Mouse (Mus musculus) kidney, adult 2 months (tissue): Measurements from ENCODE around the gene Ppdpf. TPM values are rescaled to one million over a fixed set of nuclear protein-coding genes. Genes with fewer than 3 reads are reported as not detected.

Experiments
- DNase-seq: peaks from one replicate; pipeline ENCODE4 v3.0.0; 2021
- H3K27ac ChIP-seq: fragments of 200-500 bp; 2 replicates; pipeline ENCODE4 v1.5.1; 2012; ENCODE audit warnings: low read depth, low read length, control low read depth, inconsistent platforms; ENCODE audit not compliant: insufficient read depth
- H3K27me3 ChIP-seq: fragments of 200-500 bp; replicated peaks from 2 replicates; pipeline ENCODE4 v1.6.1; 2012; ENCODE audit warnings: mild to moderate bottlenecking, moderate library complexity, low read length, inconsistent platforms; ENCODE audit not compliant: control insufficient read depth, insufficient read depth
- H3K36me3 ChIP-seq: fragments of 200-500 bp; 2 replicates; pipeline ENCODE4 v1.6.1; 2012; ENCODE audit warnings: mild to moderate bottlenecking, moderate library complexity, low read length, inconsistent platforms; ENCODE audit not compliant: control insufficient read depth, insufficient read depth
- H3K4me1 ChIP-seq: fragments of 200-500 bp; 2 replicates; pipeline ENCODE4 v1.6.1; 2011; ENCODE audit warnings: low read length; ENCODE audit not compliant: control insufficient read depth, insufficient read depth
- H3K4me3 ChIP-seq: fragments of 200-500 bp; 2 replicates; pipeline ENCODE4 v1.5.1; 2011; ENCODE audit warnings: mild to moderate bottlenecking, low read depth, low read length, control low read depth; ENCODE audit not compliant: insufficient read depth
- CTCF ChIP-seq: fragments of 200-500 bp; conservative IDR thresholded peaks from 2 replicates; pipeline ENCODE4 v1.5.1; 2011; ENCODE audit warnings: low read depth, mild to moderate bottlenecking, control low read depth, low read length, moderate library complexity, mixed read lengths; ENCODE audit not compliant: insufficient read depth, insufficient read length
- POLR2A ChIP-seq: fragments of 200-500 bp; IDR thresholded peaks from one replicate; pipeline ENCODE4 v1.6.1; 2011; ENCODE audit warnings: low read depth, low read length, control low read depth
- WGBS: fragments of 180-500 bp; shearing (Covaris S2); methylation state at CpG from one replicate; pipeline ENCODE4 v1.1.7; 2018; 5-methylcytosine and 5-hydroxymethylcytosine counted together
- polyA plus RNA-seq: library from polyadenylated mRNA; depleted of rRNA; stranded (reverse); fragments of >200 nt; gene quantifications from 2 replicates; pipeline ENCODE4 v1.2.3, GENCODE M21; 2012

The Ppdpf gene
- polyA plus RNA-seq, 1 experiment: 162 TPM

DNA sequence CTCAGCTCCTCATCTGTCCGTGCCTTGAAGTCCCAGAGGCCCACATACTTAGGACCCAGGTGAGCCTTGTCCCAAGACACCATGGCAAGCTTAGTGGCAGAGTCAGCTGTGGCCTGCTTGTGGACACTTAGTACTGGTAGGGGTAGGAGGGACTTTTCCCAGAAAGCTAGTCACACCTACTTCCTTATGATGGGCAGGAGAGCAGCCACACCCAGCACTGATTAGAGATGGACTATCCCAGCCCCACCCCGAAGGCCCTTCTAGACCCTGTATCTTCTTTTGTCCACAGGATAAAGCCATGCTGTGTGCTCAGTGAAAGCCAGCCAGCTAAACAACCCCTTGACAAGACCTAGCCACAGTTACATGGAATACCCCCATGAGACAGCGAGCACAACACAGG, 15.4 kb downstream of the Ppdpf start, which contains the start of gene Ptk6:
TSS of gene Ptk6 (minus strand) at position 368 of the 400 bp plus-strand sequence.
- TF ChIP-seq CTCF (no peak), POLR2A (no peak)
- no peak for DNase-seq
- Histone ChIP-seq H3K27ac (no peak within 1 kb of the TSS), H3K36me3 (no peaks in the 10 kb centered on the region), H3K4me3 (no peak within 1 kb of the TSS), H3K27me3 (no peaks in the 10 kb centered on the region), H3K4me1 (no peaks in the 10 kb centered on the region)
- 92% methylated on average over 3 of the region's 3 CpGs for WGBS

DNA sequence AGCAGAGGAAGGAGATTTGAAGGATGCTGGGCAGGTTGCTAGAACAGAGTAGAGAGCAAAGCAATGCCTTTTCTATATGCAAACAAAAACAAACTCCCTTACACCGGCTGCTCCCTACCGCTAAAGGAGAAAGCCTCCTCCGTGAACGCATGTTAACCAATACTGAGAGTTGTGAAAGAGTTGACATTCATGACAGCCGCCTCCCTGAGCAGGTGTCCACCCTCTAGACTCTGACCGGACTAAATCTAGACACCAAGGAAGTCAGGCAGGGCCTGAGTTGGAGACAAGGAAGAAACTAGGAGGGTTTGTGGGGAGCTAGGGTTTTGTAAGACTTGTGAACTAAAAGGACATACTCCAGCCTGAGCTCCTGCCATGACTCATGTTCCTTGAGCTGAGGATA, 15.8 kb downstream of the Ppdpf start:
- no peak overlapping the region for H3K4me3 ChIP-seq
- 67% methylated on average over 6 of the region's 6 CpGs for WGBS
- no peak overlapping the region for H3K27ac ChIP-seq
- no peak for DNase-seq
- no peaks in the 10 kb centered on the region for H3K27me3 ChIP-seq
- H3K36me3 ChIP-seq: no peaks in the 10 kb centered on the region
- no peaks in the 10 kb centered on the region for H3K4me1 ChIP-seq
- TF ChIP-seq POLR2A (no peak), CTCF (no peak)

DNA sequence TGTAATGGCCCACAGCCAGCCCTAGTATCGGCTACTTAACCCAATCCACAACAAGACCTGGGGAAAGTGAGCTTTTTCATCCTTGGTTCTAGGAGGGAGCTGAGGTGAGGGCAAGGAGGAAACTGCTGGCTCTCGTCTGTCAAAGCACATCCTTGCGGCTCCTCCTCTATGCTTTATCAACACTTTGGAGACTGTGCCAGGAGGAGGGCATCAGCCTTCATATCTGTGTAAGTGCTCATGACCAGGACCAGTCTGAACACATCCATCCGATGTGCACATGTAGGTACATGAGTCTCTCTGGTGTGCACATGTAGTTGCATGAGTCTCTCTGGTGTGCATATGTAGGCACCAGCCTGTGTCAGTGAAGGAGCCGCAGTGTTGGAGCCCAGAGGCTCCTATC, 18.6 kb downstream of the Ppdpf start:
- Histone ChIP-seq H3K27ac (no peak overlapping the region), H3K4me1 (no peaks in the 10 kb centered on the region), H3K27me3 (no peaks in the 10 kb centered on the region), H3K4me3 (no peak overlapping the region), H3K36me3 (no peaks in the 10 kb centered on the region)
- TF ChIP-seq CTCF (no peak), POLR2A (no peak)
- no peak for DNase-seq
- WGBS: 80% methylated on average over 5 of the region's 5 CpGs

DNA sequence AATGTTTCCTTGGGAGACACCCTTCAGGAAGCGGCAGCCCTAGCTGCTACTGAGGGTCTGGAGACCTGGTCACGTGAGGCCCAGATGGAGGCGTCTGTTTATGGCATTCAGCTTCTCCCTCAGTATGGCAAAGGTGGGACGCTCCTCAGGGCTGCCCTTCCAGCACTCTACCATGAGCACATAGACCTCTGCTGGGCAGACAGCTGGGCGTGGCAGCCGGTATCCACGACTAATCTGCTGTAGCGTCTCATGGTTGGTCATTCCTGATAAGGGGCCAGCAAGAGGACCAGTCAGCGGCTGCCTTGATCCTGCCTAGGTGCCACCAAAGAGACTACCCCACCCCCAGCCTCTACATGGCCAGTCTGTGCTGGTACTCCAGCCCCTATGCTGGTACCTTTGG, 19.1 kb downstream of the Ppdpf start:
- H3K36me3 ChIP-seq: no peaks in the 10 kb centered on the region
- no peak for DNase-seq
- H3K27me3 ChIP-seq: no peaks in the 10 kb centered on the region
- no peak overlapping the region for H3K27ac ChIP-seq
- 78% methylated on average over 9 of the region's 9 CpGs for WGBS
- no peaks in the 10 kb centered on the region for H3K4me1 ChIP-seq
- TF ChIP-seq POLR2A: no peak
- no peak for TF ChIP-seq CTCF
- no peak overlapping the region for H3K4me3 ChIP-seq

DNA sequence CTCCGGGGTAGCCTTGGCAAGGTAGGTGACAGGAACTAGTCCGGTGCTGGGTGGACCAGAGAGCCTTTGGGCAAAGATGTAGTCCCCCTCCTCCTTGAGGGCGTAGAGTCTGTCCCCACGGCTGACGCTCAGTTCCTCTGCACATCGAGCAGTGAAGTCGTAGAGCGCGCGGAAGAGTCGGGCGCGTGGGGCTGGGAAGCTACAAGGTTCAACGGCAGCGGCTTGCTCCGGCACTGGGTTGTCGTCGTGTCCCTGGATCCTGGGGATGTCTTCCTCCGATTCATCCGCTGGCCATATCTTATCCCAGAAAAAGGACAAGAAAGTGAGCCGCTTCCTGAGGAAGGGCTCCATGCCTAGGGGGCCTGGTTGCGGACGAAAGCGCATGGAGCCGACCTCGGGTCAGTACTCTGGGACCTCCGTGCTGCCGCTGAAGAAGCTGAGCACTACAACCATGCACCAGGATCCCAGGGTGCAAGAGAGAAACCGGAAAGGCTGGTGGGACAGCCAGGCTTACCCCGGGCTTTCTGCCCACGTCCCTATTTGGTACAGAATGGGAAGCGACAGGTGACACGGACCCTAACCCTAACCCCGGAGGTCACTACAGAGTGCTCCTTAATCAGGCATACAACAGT, 25.5 kb downstream of the Ppdpf start:
- 3% methylated on average over 34 of the region's 34 CpGs for WGBS
- DNase-seq: no peak

DNA sequence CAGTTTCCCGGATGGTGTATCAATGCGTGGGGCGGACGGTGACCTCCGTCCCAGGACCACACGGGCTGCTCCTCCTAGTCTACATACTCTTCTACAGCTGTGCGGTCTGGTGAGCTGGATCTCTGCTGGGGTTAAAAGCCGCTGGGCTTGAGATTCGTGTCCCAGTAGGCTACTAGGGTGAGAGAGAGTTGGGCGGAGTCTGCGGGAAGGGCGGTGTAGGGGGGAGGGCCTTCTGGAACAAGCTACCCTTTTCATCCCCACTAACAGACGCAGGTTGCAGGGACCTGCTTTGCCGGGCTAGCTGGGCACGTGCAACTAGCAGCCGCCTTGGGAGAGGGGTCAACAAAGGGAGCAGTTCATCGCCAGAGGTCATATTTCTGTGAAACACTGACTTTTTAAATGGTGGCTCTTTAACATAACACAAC, 26.0 kb downstream of the Ppdpf start, which contains the start of gene Srms:
TSS of gene Srms (minus strand) at position 165 of the 425 bp plus-strand sequence.
- Histone ChIP-seq H3K4me3 (peak within 1 kb of the TSS; percentile 47), H3K27me3 (no peaks in the 10 kb centered on the region), H3K4me1 (no peaks in the 10 kb centered on the region), H3K27ac (no peak within 1 kb of the TSS), H3K36me3 (no peaks in the 10 kb centered on the region)
- peak; percentile 64 for DNase-seq
- 3% methylated on average over 17 of the region's 17 CpGs for WGBS
- no peak for TF ChIP-seq POLR2A
- TF ChIP-seq CTCF: no peak

More for the DNA sequence above, 25.5 kb downstream of the Ppdpf start:
- Histone ChIP-seq H3K27me3 (no peaks in the 10 kb centered on the region), H3K36me3 (no peaks in the 10 kb centered on the region), H3K4me1 (no peaks in the 10 kb centered on the region), H3K4me3 (peak overlapping the region; percentile 47), H3K27ac (no peak overlapping the region)
- TF ChIP-seq POLR2A (no peak), CTCF (no peak)

DNA sequence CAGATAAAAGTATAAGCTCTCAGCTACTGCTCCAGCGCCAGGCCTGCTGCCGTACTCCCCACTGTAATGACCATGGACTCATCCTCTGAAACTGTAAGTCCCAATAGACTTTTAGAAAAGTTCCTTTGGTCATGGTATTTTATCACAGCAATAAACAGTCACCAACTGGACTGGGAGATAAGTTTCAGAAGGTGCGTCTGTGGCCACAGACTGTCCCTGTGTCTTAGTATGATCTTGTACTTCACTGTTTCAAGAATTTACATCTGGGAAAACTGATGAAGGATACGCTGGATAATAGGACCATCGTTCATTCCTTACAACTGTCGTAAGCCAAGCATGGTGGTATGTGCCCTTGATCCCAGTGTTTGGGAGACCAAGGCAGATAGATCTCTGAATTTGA, 29.0 kb downstream of the Ppdpf start:
- DNase-seq: no peak
- H3K4me3 ChIP-seq: no peak overlapping the region
- no peaks in the 10 kb centered on the region for H3K36me3 ChIP-seq
- no peak overlapping the region for H3K27ac ChIP-seq
- WGBS: 96% methylated on average over 6 of the region's 6 CpGs
- no peaks in the 10 kb centered on the region for H3K27me3 ChIP-seq
- peaks cover 4% of the 10 kb centered on the region; the same call in 1 of the 2 replicates for H3K4me1 ChIP-seq
- TF ChIP-seq POLR2A: no peak
- TF ChIP-seq CTCF: no peak
